Mouse (Mus musculus) forebrain, embryonic 12.5 days (tissue): ENCODE measurements around the gene Kcna5. TPM values are rescaled to one million over a fixed set of nuclear protein-coding genes. Genes with fewer than 3 reads are reported as not detected.

Experiments
- ATAC-seq: fragments of 200-750 bp; cut with Nextera tagmentation; 2 replicates; pipeline ENCODE4 v1.8.0; 2017; ENCODE audit warnings: moderate TSS enrichment; ENCODE audit not compliant: low FRiP score
- H3K27ac ChIP-seq: fragments of 300-500 bp; sonication (generic); 2 replicates; pipeline ENCODE4 v1.5.1; 2016; ENCODE audit warnings: mild to moderate bottlenecking
- H3K27me3 ChIP-seq: fragments of 300-500 bp; sonication (generic); 2 replicates; pipeline ENCODE4 v1.6.1; 2016; ENCODE audit warnings: mild to moderate bottlenecking
- H3K36me3 ChIP-seq: fragments of 300-500 bp; sonication (generic); replicated peaks from 2 replicates; pipeline ENCODE4 v1.6.1; 2016; ENCODE audit warnings: mild to moderate bottlenecking
- H3K4me1 ChIP-seq: fragments of 300-500 bp; sonication (generic); 2 replicates; pipeline ENCODE4 v1.6.1; 2016
- H3K4me2 ChIP-seq: fragments of 300-500 bp; sonication (generic); 2 replicates; pipeline ENCODE4 v1.6.1; 2016; ENCODE audit warnings: mild to moderate bottlenecking, moderate library complexity
- H3K4me3 ChIP-seq: fragments of 300-500 bp; sonication (generic); replicated peaks from 2 replicates; pipeline ENCODE4 v1.5.1; 2016; ENCODE audit warnings: mild to moderate bottlenecking
- H3K9ac ChIP-seq: fragments of 300-500 bp; sonication (generic); 2 replicates; pipeline ENCODE4 v1.6.1; 2016; ENCODE audit warnings: mild to moderate bottlenecking
- H3K9me3 ChIP-seq: fragments of 300-500 bp; sonication (generic); 2 replicates; pipeline ENCODE4 v1.6.1; 2016
- WGBS: fragments of 180-500 bp; shearing (Covaris S2); methylation state at CpG from one replicate; pipeline ENCODE4 v1.1.7; 2016; 5-methylcytosine and 5-hydroxymethylcytosine counted together
- polyA plus RNA-seq: library from polyadenylated mRNA; unstranded; fragments of >200 nt; fragmentation: Nextera tagmentation; extraction: Ambion mirVana; gene quantifications from 2 replicates; pipeline ENCODE4 v1.2.1, GENCODE M21; 2016

Kcna5 gene
- 1.6 and 2.0 TPM in 2 replicates for polyA plus RNA-seq

GRCm38 (mm10) chr6:126535208-126535910, at the start of gene Kcna5:
Gene Kcna5, minus strand, starts transcription at chr6:126535412.
- Histone ChIP-seq H3K27ac (peak within 1 kb of the TSS; percentile 60; the same call in 1 of the 2 replicates), H3K36me3 (no peaks in the 10 kb centered on the region), H3K9ac (peak within 1 kb of the TSS; percentile 18), H3K9me3 (no peaks in the 10 kb centered on the region), H3K4me2 (peak within 1 kb of the TSS; percentile 46), H3K4me3 (peak within 1 kb of the TSS; percentile 25), H3K27me3 (peaks cover 27% of the 10 kb centered on the region), H3K4me1 (peaks cover 28% of the 10 kb centered on the region)
- ATAC-seq = peak; percentile 68; the same call in 1 of the 2 replicates
- 2% methylated on average over 15 of the region's 15 CpGs for WGBS

- Histone ChIP-seq H3K27me3 (no peaks in the 10 kb centered on the region), H3K36me3 (no peaks in the 10 kb centered on the region), H3K4me1 (no peaks in the 10 kb centered on the region), H3K4me2 (no peak overlapping the region), H3K27ac (no peak overlapping the region), H3K9me3 (no peaks in the 10 kb centered on the region), H3K9ac (no peak overlapping the region), H3K4me3 (no peak overlapping the region)
- ATAC-seq = no peak
- WGBS = 64% methylated on average over 7 of the region's 7 CpGs
These were observed 47.9 kb upstream of the Kcna5 start for GRCm38 (mm10) chr6:126583075-126583474.

- no peak overlapping the region for H3K4me3 ChIP-seq
- H3K27ac ChIP-seq = no peak overlapping the region
- no peak overlapping the region for H3K4me2 ChIP-seq
- no peaks in the 10 kb centered on the region for H3K36me3 ChIP-seq
- no peaks in the 10 kb centered on the region for H3K4me1 ChIP-seq
- 84% methylated on average over 8 of the region's 8 CpGs for WGBS
- ATAC-seq = no peak
- no peaks in the 10 kb centered on the region for H3K27me3 ChIP-seq
- H3K9me3 ChIP-seq = no peaks in the 10 kb centered on the region
- no peak overlapping the region for H3K9ac ChIP-seq
These were observed 46.4 kb upstream of the Kcna5 start for GRCm38 (mm10) chr6:126581632-126582031.

GRCm38 (mm10) chr6:126580571-126580970, 45.4 kb upstream of the Kcna5 start:
- Histone ChIP-seq H3K9me3 (no peaks in the 10 kb centered on the region), H3K36me3 (no peaks in the 10 kb centered on the region)
- no peak for ATAC-seq

GRCm38 (mm10) chr6:126577415-126577814, 42.2 kb upstream of the Kcna5 start:
- Histone ChIP-seq H3K9ac (no peak overlapping the region), H3K4me1 (no peaks in the 10 kb centered on the region), H3K4me3 (no peak overlapping the region), H3K27ac (no peak overlapping the region), H3K36me3 (no peaks in the 10 kb centered on the region), H3K9me3 (no peaks in the 10 kb centered on the region), H3K27me3 (no peaks in the 10 kb centered on the region), H3K4me2 (no peak overlapping the region)
- no peak for ATAC-seq
- WGBS = 81% methylated on average over 3 of the region's 3 CpGs

More at GRCm38 (mm10) chr6:126580571-126580970, 45.4 kb upstream of the Kcna5 start:
- H3K27me3 ChIP-seq = no peaks in the 10 kb centered on the region
- no peak overlapping the region for H3K9ac ChIP-seq
- no peaks in the 10 kb centered on the region for H3K4me1 ChIP-seq
- H3K4me2 ChIP-seq = no peak overlapping the region
- no peak overlapping the region for H3K4me3 ChIP-seq
- WGBS = 84% methylated on average over 3 of the region's 3 CpGs
- no peak overlapping the region for H3K27ac ChIP-seq

- no peak overlapping the region for H3K9ac ChIP-seq
- no peak overlapping the region for H3K4me2 ChIP-seq
- no peak overlapping the region for H3K4me3 ChIP-seq
- no peaks in the 10 kb centered on the region for H3K9me3 ChIP-seq
- H3K4me1 ChIP-seq = no peaks in the 10 kb centered on the region
- no peaks in the 10 kb centered on the region for H3K36me3 ChIP-seq
- 78% methylated on average over 1 of the region's 1 CpGs for WGBS
- H3K27me3 ChIP-seq = no peaks in the 10 kb centered on the region
- H3K27ac ChIP-seq = no peak overlapping the region
- no peak for ATAC-seq
These were observed 41.4 kb upstream of the Kcna5 start for GRCm38 (mm10) chr6:126576566-126576965.

- no peaks in the 10 kb centered on the region for H3K4me1 ChIP-seq
- 85% methylated on average over 7 of the region's 7 CpGs for WGBS
These were observed 39.6 kb upstream of the Kcna5 start for GRCm38 (mm10) chr6:126574778-126575177.

GRCm38 (mm10) chr6:126573021-126573420, 37.8 kb upstream of the Kcna5 start:
- H3K36me3 ChIP-seq = no peaks in the 10 kb centered on the region
- no peak overlapping the region for H3K9ac ChIP-seq
- H3K4me2 ChIP-seq = no peak overlapping the region
- no peak overlapping the region for H3K27ac ChIP-seq
- H3K4me3 ChIP-seq = no peak overlapping the region
- no peaks in the 10 kb centered on the region for H3K27me3 ChIP-seq
- ATAC-seq = no peak
- WGBS = 79% methylated on average over 5 of the region's 5 CpGs
- H3K4me1 ChIP-seq = no peaks in the 10 kb centered on the region
- H3K9me3 ChIP-seq = no peaks in the 10 kb centered on the region

More at GRCm38 (mm10) chr6:126574778-126575177, 39.6 kb upstream of the Kcna5 start:
- Histone ChIP-seq H3K9me3 (no peaks in the 10 kb centered on the region), H3K4me3 (no peak overlapping the region), H3K4me2 (no peak overlapping the region), H3K9ac (no peak overlapping the region), H3K27me3 (no peaks in the 10 kb centered on the region), H3K27ac (no peak overlapping the region), H3K36me3 (no peaks in the 10 kb centered on the region)
- ATAC-seq = no peak

GRCm38 (mm10) chr6:126569809-126570208, 34.6 kb upstream of the Kcna5 start:
- Histone ChIP-seq H3K9me3 (no peaks in the 10 kb centered on the region), H3K4me3 (no peak overlapping the region), H3K27me3 (0 out of 2 replicates have a peak, but pooled peaks cover 5% of the 10 kb centered on the region), H3K27ac (no peak overlapping the region), H3K4me2 (no peak overlapping the region), H3K4me1 (no peaks in the 10 kb centered on the region), H3K36me3 (no peaks in the 10 kb centered on the region), H3K9ac (no peak overlapping the region)
- no peak for ATAC-seq
- 81% methylated on average over 7 of the region's 7 CpGs for WGBS

GRCm38 (mm10) chr6:126568046-126568830, 33.0 kb upstream of the Kcna5 start:
- H3K27ac ChIP-seq = no peak overlapping the region
- no peak for ATAC-seq
- 0 out of 2 replicates have a peak, but pooled peaks cover 5% of the 10 kb centered on the region for H3K27me3 ChIP-seq
- H3K36me3 ChIP-seq = no peaks in the 10 kb centered on the region
- no peak overlapping the region for H3K4me2 ChIP-seq
- no peak overlapping the region for H3K4me3 ChIP-seq
- H3K9ac ChIP-seq = no peak overlapping the region
- WGBS = 86% methylated on average over 14 of the region's 14 CpGs
- no peaks in the 10 kb centered on the region for H3K4me1 ChIP-seq
- H3K9me3 ChIP-seq = no peaks in the 10 kb centered on the region

GRCm38 (mm10) chr6:126567326-126567725, 32.1 kb upstream of the Kcna5 start:
- H3K4me2 ChIP-seq = no peak overlapping the region
- H3K4me1 ChIP-seq = no peaks in the 10 kb centered on the region
- H3K9ac ChIP-seq = no peak overlapping the region
- no peak overlapping the region for H3K27ac ChIP-seq
- no peaks in the 10 kb centered on the region for H3K36me3 ChIP-seq
- WGBS = 92% methylated on average over 9 of the region's 9 CpGs
- no peak for ATAC-seq
- no peak overlapping the region for H3K4me3 ChIP-seq
- H3K27me3 ChIP-seq = 0 out of 2 replicates have a peak, but pooled peaks cover 5% of the 10 kb centered on the region
- no peaks in the 10 kb centered on the region for H3K9me3 ChIP-seq

- Histone ChIP-seq H3K9ac (no peak overlapping the region), H3K9me3 (no peaks in the 10 kb centered on the region), H3K36me3 (no peaks in the 10 kb centered on the region), H3K27ac (no peak overlapping the region), H3K4me3 (no peak overlapping the region), H3K4me2 (no peak overlapping the region), H3K4me1 (peaks cover 12% of the 10 kb centered on the region), H3K27me3 (0 out of 2 replicates have a peak, but pooled peaks cover 5% of the 10 kb centered on the region)
- ATAC-seq = no peak
- WGBS = 68% methylated on average over 6 of the region's 6 CpGs
These were observed 29.2 kb upstream of the Kcna5 start for GRCm38 (mm10) chr6:126564376-126564775.
